Mouse (Mus musculus): ENCODE results near the gene Tomm7. TPM values are rescaled to one million over a fixed set of nuclear protein-coding genes. Genes with fewer than 3 reads are reported as not detected.
"Not testable (repeated sequence)": the region's sequence is repeated elsewhere in the genome, so short reads cannot be mapped to it uniquely, and the experiment has no call there.

The Tomm7 gene
- polyA plus RNA-seq, 1 experiment from 2014 or later, result 104 TPM

GRCm38 (mm10) chr5:23862291-23862690 is 18.3 kb upstream of the Tomm7 start:
- H3K4me2 ChIP-seq (replicated peaks), result no peak overlapping the region
- peaks cover 18% of the 10 kb centered on the region for H3K36me3 ChIP-seq
- H3K4me1 ChIP-seq, result no peaks in the 10 kb centered on the region
- no peak overlapping the region for H3K4me3 ChIP-seq
- H3K9me3 ChIP-seq (replicated peaks), result no peaks in the 10 kb centered on the region
- no peak for ATAC-seq (ENCODE audit: low FRiP score)
- no peak overlapping the region for H3K9ac ChIP-seq
- no peaks in the 10 kb centered on the region for H3K27me3 ChIP-seq
- WGBS, result 83% methylated on average over 5 of the region's 5 CpGs
- H3K27ac ChIP-seq, result no peak overlapping the region

GRCm38 (mm10) chr5:23861721-23862120 is 17.8 kb upstream of the Tomm7 start:
- Histone ChIP-seq H3K9ac (no peak overlapping the region), H3K27me3 (no peaks in the 10 kb centered on the region), H3K9me3 (replicated peaks) (no peaks in the 10 kb centered on the region), H3K4me1 (no peaks in the 10 kb centered on the region), H3K36me3 (peaks cover 23% of the 10 kb centered on the region), H3K4me2 (replicated peaks) (no peak overlapping the region), H3K4me3 (no peak overlapping the region), H3K27ac (no peak overlapping the region)
- 91% methylated on average over 9 of the region's 9 CpGs for WGBS
- ATAC-seq (ENCODE audit: low FRiP score), result no peak

DNA sequence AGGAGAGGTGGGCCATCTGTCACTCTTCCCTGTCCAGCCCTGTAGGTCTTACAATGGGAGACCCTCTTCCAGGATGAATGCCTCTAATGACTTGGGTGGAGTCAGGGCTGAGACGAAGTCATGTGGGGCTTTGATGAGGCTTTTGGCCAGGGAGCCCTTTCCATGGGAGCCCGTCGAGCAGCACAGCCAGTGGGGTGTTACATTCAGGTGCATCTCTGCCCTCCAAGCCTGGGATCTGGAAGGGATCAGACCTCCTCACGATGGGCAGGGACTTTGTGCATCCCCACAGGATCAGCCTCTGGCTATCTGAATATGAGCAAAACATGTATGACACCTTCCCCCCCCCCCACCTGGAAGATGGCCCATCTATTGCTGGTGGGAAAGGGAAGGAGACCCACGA is 15.9 kb upstream of the Tomm7 start:
- no peak for ATAC-seq (ENCODE audit: low FRiP score)
- WGBS, result 57% methylated on average over 5 of the region's 5 CpGs
- no peaks in the 10 kb centered on the region for H3K9me3 ChIP-seq (replicated peaks)
- peaks cover 41% of the 10 kb centered on the region for H3K36me3 ChIP-seq
- H3K4me1 ChIP-seq, result no peaks in the 10 kb centered on the region
- no peak overlapping the region for H3K9ac ChIP-seq
- H3K27me3 ChIP-seq, result no peaks in the 10 kb centered on the region
- H3K4me3 ChIP-seq, result no peak overlapping the region
- no peak overlapping the region for H3K27ac ChIP-seq
- no peak overlapping the region for H3K4me2 ChIP-seq (replicated peaks)

DNA sequence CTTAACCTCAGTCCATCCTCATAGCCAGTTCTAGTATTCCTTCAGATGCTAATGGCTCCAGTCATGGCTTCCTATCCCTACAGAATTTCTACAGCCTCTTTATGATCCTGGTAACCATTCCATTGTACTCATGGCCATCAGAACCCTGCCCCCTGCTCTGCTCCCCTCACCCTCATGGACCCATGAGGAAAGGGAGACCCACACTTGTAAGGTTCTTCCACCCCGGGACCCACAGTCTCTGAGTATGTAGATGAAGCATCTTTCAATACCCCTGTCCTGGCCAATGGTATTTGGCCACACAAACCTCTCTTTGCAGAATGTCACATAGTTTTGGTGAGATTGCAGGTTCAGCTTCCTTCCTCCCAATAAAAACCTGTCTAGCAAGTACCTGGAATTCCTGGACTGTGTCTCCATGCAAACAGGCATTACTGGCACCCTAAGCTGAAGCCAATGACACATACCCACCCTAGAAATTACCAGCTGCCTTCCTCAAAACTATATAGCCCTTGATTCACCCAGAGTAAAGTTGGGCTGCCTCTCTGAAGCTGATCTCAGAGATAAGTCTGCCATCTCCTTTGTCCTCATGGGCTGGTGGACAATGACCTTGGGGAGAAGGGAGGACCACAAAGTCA is 15.2 kb upstream of the Tomm7 start:
- Histone ChIP-seq H3K27me3 (no peaks in the 10 kb centered on the region), H3K4me2 (replicated peaks) (no peak overlapping the region), H3K9me3 (replicated peaks) (no peaks in the 10 kb centered on the region), H3K4me3 (no peak overlapping the region), H3K9ac (no peak overlapping the region), H3K4me1 (no peaks in the 10 kb centered on the region), H3K27ac (no peak overlapping the region), H3K36me3 (peaks cover 47% of the 10 kb centered on the region)
- whole genome bisulfite sequencing, result 91% methylated on average over 1 of the region's 1 CpGs
- no peak for ATAC-seq (ENCODE audit: low FRiP score)

- H3K36me3 ChIP-seq, result peaks cover 52% of the 10 kb centered on the region
- H3K27ac ChIP-seq, result no peak overlapping the region
- H3K27me3 ChIP-seq, result no peaks in the 10 kb centered on the region
- no peak overlapping the region for H3K4me3 ChIP-seq
- no peaks in the 10 kb centered on the region for H3K9me3 ChIP-seq (replicated peaks)
- ATAC-seq (ENCODE audit: low FRiP score), result no peak
- no peak overlapping the region for H3K4me2 ChIP-seq (replicated peaks)
- H3K4me1 ChIP-seq, result no peaks in the 10 kb centered on the region
- WGBS, result 82% methylated on average over 7 of the region's 7 CpGs
- no peak overlapping the region for H3K9ac ChIP-seq
Measured at GRCm38 (mm10) chr5:23858643-23859042, 14.7 kb upstream of the Tomm7 start.

- no peak overlapping the region for H3K9ac ChIP-seq
- no peak overlapping the region for H3K27ac ChIP-seq
- no peak overlapping the region for H3K4me2 ChIP-seq (replicated peaks)
- H3K4me3 ChIP-seq, result no peak overlapping the region
- H3K9me3 ChIP-seq (replicated peaks), result no peaks in the 10 kb centered on the region
- no peak for ATAC-seq (ENCODE audit: low FRiP score)
- WGBS, result 89% methylated on average over 3 of the region's 3 CpGs
- H3K4me1 ChIP-seq, result no peaks in the 10 kb centered on the region
- H3K36me3 ChIP-seq, result peaks cover 59% of the 10 kb centered on the region
- no peaks in the 10 kb centered on the region for H3K27me3 ChIP-seq
Measured at GRCm38 (mm10) chr5:23858001-23858400, 14.0 kb upstream of the Tomm7 start.

GRCm38 (mm10) chr5:23857189-23857588 is 13.2 kb upstream of the Tomm7 start:
- Histone ChIP-seq H3K36me3 (peaks cover 67% of the 10 kb centered on the region), H3K4me1 (no peaks in the 10 kb centered on the region), H3K9ac (no peak overlapping the region), H3K4me2 (replicated peaks) (no peak overlapping the region), H3K27ac (no peak overlapping the region), H3K4me3 (no peak overlapping the region), H3K9me3 (replicated peaks) (no peaks in the 10 kb centered on the region), H3K27me3 (no peaks in the 10 kb centered on the region)
- ATAC-seq (ENCODE audit: low FRiP score), result no peak

DNA sequence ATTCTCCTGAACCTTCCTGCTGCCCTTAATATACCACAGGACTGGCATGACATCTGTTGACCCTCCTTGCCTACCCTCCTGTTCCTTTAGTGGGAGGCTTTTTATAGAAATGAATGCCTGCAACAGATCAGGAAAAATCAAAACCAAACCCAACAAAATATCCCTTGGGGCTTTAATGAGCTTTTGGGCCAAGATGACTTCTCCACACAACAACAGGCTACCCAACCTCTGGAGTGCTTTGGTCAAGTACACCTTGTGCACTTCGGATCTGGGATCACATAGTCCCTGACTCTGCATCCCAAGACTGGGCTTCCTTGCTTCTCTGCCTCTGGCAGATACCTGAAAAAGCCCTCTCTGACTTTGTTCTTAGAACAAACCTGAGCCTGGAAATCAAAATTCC is 12.2 kb upstream of the Tomm7 start:
- WGBS, result 95% methylated on average over 1 of the region's 1 CpGs

GRCm38 (mm10) chr5:23855484-23855883 is 11.5 kb upstream of the Tomm7 start:
- Histone ChIP-seq H3K36me3 (peaks cover 64% of the 10 kb centered on the region), H3K9ac (no peak overlapping the region), H3K4me1 (peaks cover 6% of the 10 kb centered on the region), H3K9me3 (replicated peaks) (no peaks in the 10 kb centered on the region), H3K27ac (no peak overlapping the region), H3K4me2 (replicated peaks) (no peak overlapping the region), H3K4me3 (no peak overlapping the region), H3K27me3 (no peaks in the 10 kb centered on the region)
- ATAC-seq (ENCODE audit: low FRiP score), result no peak
- 97% methylated on average over 6 of the region's 6 CpGs for WGBS

More for the DNA sequence above, 12.2 kb upstream of the Tomm7 start:
- Histone ChIP-seq H3K4me2 (replicated peaks) (no peak overlapping the region), H3K4me3 (no peak overlapping the region), H3K27me3 (no peaks in the 10 kb centered on the region), H3K4me1 (peaks cover 6% of the 10 kb centered on the region), H3K36me3 (peaks cover 68% of the 10 kb centered on the region), H3K9me3 (replicated peaks) (no peaks in the 10 kb centered on the region), H3K27ac (no peak overlapping the region), H3K9ac (no peak overlapping the region)
- no peak for ATAC-seq (ENCODE audit: low FRiP score)

GRCm38 (mm10) chr5:23852916-23853315 is 9.0 kb upstream of the Tomm7 start:
- H3K4me3 ChIP-seq; H3K9me3 ChIP-seq (replicated peaks); H3K9ac ChIP-seq; H3K4me2 ChIP-seq (replicated peaks); H3K27ac ChIP-seq; ATAC-seq (ENCODE audit: low FRiP score); H3K27me3 ChIP-seq; H3K4me1 ChIP-seq: not testable (repeated sequence)
- WGBS, result 88% methylated on average over 1 of the region's 1 CpGs
- H3K36me3 ChIP-seq, result peaks cover 50% of the 10 kb centered on the region

DNA sequence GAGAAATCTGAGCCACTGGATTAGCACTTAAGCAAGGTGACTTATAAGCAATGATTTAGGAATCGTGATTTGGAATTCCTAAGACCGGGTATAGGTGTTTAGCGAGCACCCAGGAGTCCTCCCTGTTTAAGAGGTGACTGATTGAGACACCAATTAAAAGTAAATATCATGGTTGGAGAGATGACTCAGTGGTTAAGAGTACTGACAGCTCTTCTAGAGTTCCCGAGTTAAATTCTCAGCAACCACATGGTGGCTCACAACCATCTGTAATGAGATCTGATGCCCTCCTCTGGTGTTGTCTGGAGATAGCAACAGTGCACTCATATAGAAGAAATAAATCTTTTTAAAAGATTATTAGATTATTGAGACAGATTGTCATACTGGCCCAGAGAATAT is 7.2 kb upstream of the Tomm7 start:
- not testable (repeated sequence) for H3K9me3 ChIP-seq (replicated peaks); ATAC-seq (ENCODE audit: low FRiP score); H3K4me1 ChIP-seq; H3K27me3 ChIP-seq
- 17% methylated on average over 4 of the region's 4 CpGs for WGBS
- Histone ChIP-seq H3K36me3 (peaks cover 39% of the 10 kb centered on the region), H3K27ac (peak overlapping the region; percentile 49; the same call in 1 of the 2 replicates), H3K4me2 (replicated peaks) (peak overlapping the region; percentile 63), H3K9ac (peak overlapping the region; percentile 82), H3K4me3 (peak overlapping the region; percentile 73)

GRCm38 (mm10) chr5:23850345-23851159 is 6.6 kb upstream of the Tomm7 start:
- peak overlapping the region; percentile 82 for H3K9ac ChIP-seq
- peak overlapping the region; percentile 73 for H3K4me3 ChIP-seq
- peak; percentile 97 for ATAC-seq (ENCODE audit: low FRiP score)
- WGBS, result under 1% methylated on average over 51 of the region's 61 CpGs
- no peaks in the 10 kb centered on the region for H3K9me3 ChIP-seq (replicated peaks)
- peak overlapping the region; percentile 49; the same call in 1 of the 2 replicates for H3K27ac ChIP-seq
- H3K36me3 ChIP-seq, result peaks cover 33% of the 10 kb centered on the region
- peaks cover 6% of the 10 kb centered on the region for H3K4me1 ChIP-seq
- H3K27me3 ChIP-seq, result peaks cover 3% of the 10 kb centered on the region
- H3K4me2 ChIP-seq (replicated peaks), result peak overlapping the region; percentile 63

- no peak for ATAC-seq (ENCODE audit: low FRiP score)
- WGBS, result 88% methylated on average over 3 of the region's 3 CpGs
- no peaks in the 10 kb centered on the region for H3K9me3 ChIP-seq (replicated peaks)
- peaks cover 3% of the 10 kb centered on the region for H3K27me3 ChIP-seq
- no peak overlapping the region for H3K27ac ChIP-seq
- H3K4me1 ChIP-seq, result peaks cover 16% of the 10 kb centered on the region
- 0 out of 2 replicates have a peak overlapping the region, but pooled peaks have one; percentile 68 for H3K4me2 ChIP-seq (replicated peaks)
- no peak overlapping the region for H3K9ac ChIP-seq
- no peaks in the 10 kb centered on the region for H3K36me3 ChIP-seq
- no peak overlapping the region for H3K4me3 ChIP-seq
Measured at GRCm38 (mm10) chr5:23845141-23845540, 1.2 kb upstream of the Tomm7 start.
